Mouse (Mus musculus) heart, embryonic 11.5 days (tissue): Measurements from ENCODE around the gene Mettl21a. TPM values are rescaled to one million over a fixed set of nuclear protein-coding genes. Genes with fewer than 3 reads are reported as not detected.

Experiments
- polyA plus RNA-seq: library from polyadenylated mRNA; unstranded; fragments of >200 nt; fragmentation: Nextera tagmentation; extraction: Ambion mirVana; gene quantifications from 2 replicates; pipeline ENCODE4 v1.2.1, GENCODE M21; 2014

Mettl21a gene
- polyA plus RNA-seq, 1 experiment from 2014 or later = 12.5 TPM

Other genes starting within 250 kb of the Mettl21a start
- gene Creb1, start 84.6 kb downstream of the Mettl21a start, polyA plus RNA-seq = 30.0 and 33.2 TPM in 2 replicates
- 6.1 and 6.8 TPM in 2 replicates for gene Ccnyl1, start 73.2 kb upstream of the Mettl21a start, polyA plus RNA-seq
- gene Fzd5, start 120.5 kb upstream of the Mettl21a start, polyA plus RNA-seq = 1.4 and 2.2 TPM in 2 replicates